Mouse (Mus musculus) heart, adult 2 months (tissue): ENCODE measurements around the gene Clk1.

Experiments used
- CTCF ChIP-seq: fragments of 200-600 bp; IDR thresholded peaks from 2 replicates; pipeline ENCODE4 v1.8.1; 2022; ENCODE audit warnings: antibody characterized with exemption, mild to moderate bottlenecking, moderate library complexity
- EP300 ChIP-seq: fragments of 200-500 bp; IDR thresholded peaks from 2 replicates; pipeline ENCODE4 v1.6.1; 2011; ENCODE audit warnings: low read depth, low read length, control low read depth; ENCODE audit not compliant: insufficient read depth
- POLR2A ChIP-seq: fragments of 200-500 bp; IDR thresholded peaks from 2 replicates; pipeline ENCODE4 v1.6.1; 2011; ENCODE audit warnings: mild to moderate bottlenecking, low read depth, low read length, control low read depth; ENCODE audit not compliant: insufficient read depth

GRCm38 (mm10) chr1:58401396-58401795, 22.5 kb downstream of the Clk1 start:
- no peak for TF ChIP-seq CTCF
- no peak for TF ChIP-seq EP300
- TF ChIP-seq POLR2A = no peak
